Mouse (Mus musculus) stomach, postnatal 0 days (tissue): ENCODE data around the gene Enox1.

Source experiments
- CTCF ChIP-seq: IDR thresholded peaks from 2 replicates; pipeline ENCODE4 v1.5.1; 2016; ENCODE audit warnings: antibody characterized with exemption, low read depth, mild to moderate bottlenecking, moderate library complexity
- EP300 ChIP-seq: optimal IDR thresholded peaks from 2 replicates; pipeline ENCODE3; 2016; ENCODE audit warnings: antibody characterized with exemption

DNA sequence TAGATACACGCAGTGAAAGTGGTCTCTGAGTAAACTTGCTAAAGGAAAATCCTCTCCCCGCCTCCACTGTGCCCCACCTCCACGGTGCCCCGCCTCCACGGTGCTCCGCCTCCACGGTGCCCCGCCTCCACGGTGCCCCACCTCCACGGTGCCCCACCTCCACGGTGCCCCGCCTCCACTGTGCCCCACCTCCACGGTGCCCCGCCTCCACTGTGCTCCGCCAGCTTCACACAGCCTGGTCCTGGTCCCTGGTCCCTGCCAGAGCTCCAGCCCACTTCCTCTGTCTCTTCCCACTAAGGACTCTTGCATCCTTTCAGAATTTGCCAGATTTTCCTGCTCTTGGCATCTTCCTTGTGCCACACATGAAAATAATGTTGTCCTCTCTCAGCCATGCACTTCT lies 326.5 kb downstream of the Enox1 start:
- TF ChIP-seq EP300: no peak
- TF ChIP-seq CTCF: no peak
